Mouse (Mus musculus) 3134 (cell line): ENCODE results near the gene Zpr1.
A peak's percentile ranks its signal among the peaks of the same experiment; 100 is the strongest.
"Not testable (repeated sequence)": the region's sequence is repeated elsewhere in the genome, so short reads cannot be mapped to it uniquely, and the experiment has no call there.

Experiments used
- DNase-seq: peaks from one replicate; pipeline ENCODE4 v3.0.0-alpha.2; 2011; ENCODE audit warnings: low spot score; ENCODE audit not compliant: insufficient read length; ENCODE audit errors: extremely low read depth

Zpr1 gene

GRCm38 (mm10) chr9:46259111-46259510 is 13.8 kb upstream of the Zpr1 start:
- DNase-seq: no peak

GRCm38 (mm10) chr9:46261131-46261530 is 11.7 kb upstream of the Zpr1 start:
- DNase-seq: peak; percentile 53

GRCm38 (mm10) chr9:46268343-46268873 is 4.5 kb upstream of the Zpr1 start, which contains the start of gene Apoa5:
Gene Apoa5 (plus strand): TSS chr9:46268633.
- DNase-seq: no peak

DNA sequence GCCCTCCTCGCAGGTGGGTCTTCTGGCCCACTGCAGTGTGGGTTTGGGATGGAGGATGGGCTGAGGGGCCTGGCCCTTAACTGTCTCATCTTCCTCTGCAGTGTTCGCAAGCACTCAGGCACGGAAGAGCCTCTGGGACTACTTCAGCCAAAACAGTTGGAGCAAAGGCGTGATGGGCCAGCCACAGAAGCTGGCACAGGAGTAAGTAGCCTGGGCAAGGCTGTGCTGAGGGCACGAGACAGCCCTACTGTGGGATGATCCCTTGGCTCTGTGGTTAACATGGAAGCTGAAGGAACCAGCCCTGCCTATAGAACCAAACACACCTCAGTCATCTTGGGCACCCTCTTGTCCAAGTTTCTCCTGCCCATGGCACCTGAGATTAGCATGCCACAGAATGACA is 3.7 kb upstream of the Zpr1 start:
- DNase-seq: no peak

DNA sequence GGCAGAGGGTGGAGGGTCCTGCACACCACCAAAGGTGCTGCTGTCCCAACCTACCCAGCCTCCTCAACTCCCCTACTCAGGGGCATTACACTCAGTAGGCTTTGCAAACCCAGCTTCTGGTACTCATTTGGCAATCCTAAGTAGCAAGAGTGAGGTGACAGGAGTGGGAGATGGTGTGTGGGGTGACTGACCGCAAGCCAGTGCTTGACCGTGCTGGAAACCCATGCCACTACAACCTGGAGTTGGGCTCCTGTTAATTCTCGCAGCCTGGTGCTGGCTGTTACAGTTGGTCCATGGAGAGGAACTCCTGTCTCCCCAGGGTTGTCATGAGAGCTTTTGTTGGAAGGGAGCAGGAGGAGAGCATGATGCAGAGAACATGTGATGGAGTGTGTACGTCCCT is 2.1 kb upstream of the Zpr1 start:
- no peak for DNase-seq

- no peak for DNase-seq
These were observed 794 bp upstream of the Zpr1 start for GRCm38 (mm10) chr9:46272070-46272469.

- peak; percentile 39 for DNase-seq
These were observed 1.6 kb downstream of the Zpr1 start for GRCm38 (mm10) chr9:46274494-46274893.

DNA sequence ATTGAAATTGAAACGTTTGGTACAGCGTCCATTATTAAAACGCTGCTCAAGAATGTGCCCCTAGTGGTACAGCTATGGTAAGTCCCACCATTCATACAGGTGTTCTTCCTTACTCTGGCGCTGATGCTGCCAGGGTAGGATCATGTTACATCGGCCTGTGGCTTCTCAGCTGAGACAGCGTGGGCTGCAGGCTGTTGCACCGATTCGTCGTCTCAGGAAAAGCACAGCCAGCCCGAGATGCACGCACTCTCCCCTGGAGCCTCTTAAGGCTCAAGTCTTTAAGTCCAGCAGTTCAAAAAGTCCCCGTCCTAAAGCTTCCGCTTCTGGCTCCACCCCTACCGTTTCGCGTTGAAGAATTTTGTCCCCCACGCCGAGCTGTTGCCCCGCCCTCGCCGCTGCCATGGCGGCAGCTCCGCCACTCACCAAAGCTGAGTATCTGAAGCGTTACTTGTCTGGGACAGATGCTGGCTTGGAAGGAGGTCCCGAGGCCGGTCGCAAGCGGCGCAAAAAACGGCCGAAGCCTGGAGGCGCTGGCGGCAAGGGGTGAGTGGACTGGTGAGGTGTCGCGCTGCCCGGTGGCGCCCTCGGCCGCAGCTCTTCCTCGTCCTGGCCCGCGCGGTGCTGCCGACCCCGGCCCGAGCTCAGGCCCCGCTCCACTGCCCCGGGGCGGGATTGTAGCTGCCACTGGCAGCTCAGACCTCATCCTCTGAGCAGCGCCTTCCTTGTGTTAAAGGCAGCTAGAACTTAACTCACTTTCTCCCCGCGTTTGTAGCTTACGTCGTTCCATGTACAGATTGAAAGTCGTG is 10.0 kb downstream of the Zpr1 start, which contains the start of gene Bud13:
Gene Bud13, plus strand, starts transcription at position 378 of the 806 bp plus-strand sequence.
- peak; percentile 96 for DNase-seq

GRCm38 (mm10) chr9:46298381-46298780 is 25.5 kb downstream of the Zpr1 start:
- DNase-seq: no peak

DNA sequence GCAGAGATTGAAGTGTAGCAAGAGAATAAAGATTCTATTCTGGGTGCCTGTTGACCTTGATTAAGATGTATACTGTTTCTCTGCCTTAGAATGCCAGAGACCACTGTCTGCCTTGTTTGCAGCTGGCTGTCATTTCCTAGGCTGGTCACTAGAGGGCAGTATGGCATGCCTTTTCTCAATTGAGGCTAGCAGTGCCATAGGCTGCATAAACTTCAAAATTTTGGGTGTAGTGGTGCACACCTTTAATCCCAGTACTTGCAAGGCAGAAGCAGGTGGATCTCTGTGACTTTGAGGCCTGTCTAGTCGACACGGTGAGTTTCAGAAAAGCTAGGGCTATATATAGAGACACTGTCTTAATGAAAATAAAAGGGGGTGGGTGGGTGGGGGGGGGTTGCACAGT is 29.3 kb downstream of the Zpr1 start:
- no peak for DNase-seq

DNA sequence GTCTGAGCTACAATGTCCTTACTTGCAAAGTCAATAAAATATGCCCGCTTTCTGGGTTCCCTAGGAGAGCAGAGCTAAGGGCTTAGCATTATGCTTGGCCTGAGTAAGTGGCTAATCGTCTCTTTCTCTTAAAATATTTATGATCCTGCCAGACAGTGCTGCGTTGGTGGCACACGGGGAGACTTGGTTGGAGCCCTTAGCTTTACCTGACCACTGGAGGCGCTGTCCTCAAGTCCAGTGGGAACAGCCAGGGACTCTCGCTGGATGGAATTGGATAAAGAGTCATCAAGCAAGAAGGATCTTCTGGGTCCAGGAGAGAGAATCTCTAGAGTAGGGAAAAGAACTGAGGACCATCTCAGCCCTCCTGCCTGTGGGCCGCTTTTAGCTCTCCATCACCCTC is 36.3 kb downstream of the Zpr1 start:
- DNase-seq: no peak

GRCm38 (mm10) chr9:46314507-46314906 is 41.6 kb downstream of the Zpr1 start:
- DNase-seq: no peak

GRCm38 (mm10) chr9:46314921-46315320 is 42.1 kb downstream of the Zpr1 start:
- DNase-seq: no peak

- no peak for DNase-seq
These were observed 43.0 kb downstream of the Zpr1 start for GRCm38 (mm10) chr9:46315807-46316365.

- no peak for DNase-seq
These were observed 43.5 kb downstream of the Zpr1 start for GRCm38 (mm10) chr9:46316388-46316787.

DNA sequence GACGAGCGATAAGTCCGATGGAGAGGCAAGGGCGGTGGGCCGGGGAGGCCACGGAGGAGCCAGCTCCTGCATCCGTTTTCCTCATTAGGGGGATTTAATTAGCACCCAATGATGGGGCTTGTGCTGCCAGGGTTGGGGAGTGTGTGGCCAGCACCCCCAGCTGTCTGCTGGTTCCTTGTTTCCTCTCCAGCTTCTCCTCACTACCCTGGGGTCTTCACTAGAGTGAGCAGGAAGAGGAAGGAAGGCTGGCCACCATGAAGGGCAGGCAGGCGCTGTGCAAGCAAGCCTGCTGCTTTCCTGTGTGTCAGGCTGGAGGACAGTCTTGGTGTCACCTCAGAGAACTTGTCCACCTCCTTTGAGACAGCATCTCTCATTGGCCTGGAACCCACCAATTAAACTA is 44.0 kb downstream of the Zpr1 start:
- no peak for DNase-seq

DNA sequence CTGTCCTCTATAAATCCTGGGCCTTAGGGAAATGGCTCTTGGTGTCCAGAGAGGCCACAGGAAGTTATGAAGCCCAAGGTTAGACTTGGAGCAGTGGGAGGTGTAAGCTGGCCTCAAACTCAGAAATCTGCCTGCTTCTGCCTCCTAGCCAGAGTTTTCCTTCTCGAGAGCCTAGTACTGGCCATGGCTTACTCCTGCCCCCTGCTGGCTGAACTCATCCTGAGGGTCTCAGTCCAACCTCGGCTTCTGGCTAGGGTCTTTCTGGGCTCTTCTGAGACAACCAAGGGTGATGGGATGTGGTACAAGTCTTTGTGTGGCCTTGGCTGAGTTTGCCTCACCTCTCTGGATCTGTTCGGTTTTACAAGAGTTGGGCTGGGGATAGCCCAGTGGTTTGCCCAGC is 45.1 kb downstream of the Zpr1 start:
- no peak for DNase-seq

DNA sequence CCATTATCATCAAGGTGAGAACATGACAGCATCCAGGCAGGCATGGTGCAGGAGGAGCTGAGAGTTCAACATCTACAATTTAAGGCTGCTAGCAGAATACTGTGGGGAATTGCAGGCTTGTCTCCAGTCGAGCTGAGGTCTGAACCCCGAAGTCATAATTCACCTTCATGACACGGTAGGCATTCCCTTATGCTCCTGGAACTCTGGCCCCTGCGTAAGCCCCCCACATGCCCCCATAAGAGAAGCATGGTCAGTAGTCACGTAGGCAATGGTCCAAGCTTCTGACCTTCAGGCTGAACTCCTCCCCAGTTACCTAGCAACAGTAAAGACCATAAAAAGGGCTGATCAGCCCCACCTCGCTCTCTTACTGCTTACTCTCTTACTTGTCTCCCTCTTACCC is 47.0 kb downstream of the Zpr1 start, which contains the start of gene 4931429L15Rik:
Gene 4931429L15Rik, minus strand, starts transcription at position 101 of the 400 bp plus-strand sequence.
- DNase-seq: not testable (repeated sequence)

GRCm38 (mm10) chr9:46320461-46320860 is 47.6 kb downstream of the Zpr1 start:
- no peak for DNase-seq

- DNase-seq: no peak
These were observed 54.0 kb downstream of the Zpr1 start for GRCm38 (mm10) chr9:46326694-46327405.
